Mouse (Mus musculus) thymus, postnatal 25 days (tissue): ENCODE results near the gene Tcp10c.
"Not testable (repeated sequence)": the region's sequence is repeated elsewhere in the genome, so short reads cannot be mapped to it uniquely, and the experiment has no call there.

Experiments used
- DNase-seq: peaks from one replicate; pipeline ENCODE4 v3.0.0; 2022

Tcp10c gene

GRCm38 (mm10) chr17:13399961-13400360 is 45.6 kb downstream of the Tcp10c start:
- DNase-seq = not testable (repeated sequence)

- DNase-seq = not testable (repeated sequence)
Observed at GRCm38 (mm10) chr17:13402118-13402517, 47.7 kb downstream of the Tcp10c start.

GRCm38 (mm10) chr17:13403527-13404131 is 49.3 kb downstream of the Tcp10c start:
- DNase-seq = not testable (repeated sequence)

- not testable (repeated sequence) for DNase-seq
Observed at GRCm38 (mm10) chr17:13406023-13406422, 51.7 kb downstream of the Tcp10c start.

GRCm38 (mm10) chr17:13406701-13407100 is 52.3 kb downstream of the Tcp10c start:
- not testable (repeated sequence) for DNase-seq

- DNase-seq = not testable (repeated sequence)
Observed at GRCm38 (mm10) chr17:13407621-13408256, 53.4 kb downstream of the Tcp10c start.

GRCm38 (mm10) chr17:13408257-13408633 is 53.9 kb downstream of the Tcp10c start:
- DNase-seq = not testable (repeated sequence)

- DNase-seq = not testable (repeated sequence)
Observed at GRCm38 (mm10) chr17:13421022-13421591, 66.7 kb downstream of the Tcp10c start.

- not testable (repeated sequence) for DNase-seq
Observed at GRCm38 (mm10) chr17:13422638-13423037, 68.3 kb downstream of the Tcp10c start.

- DNase-seq = not testable (repeated sequence)
Observed at GRCm38 (mm10) chr17:13423373-13424024, 69.1 kb downstream of the Tcp10c start.

- DNase-seq = not testable (repeated sequence)
Observed at GRCm38 (mm10) chr17:13424321-13424720, 69.9 kb downstream of the Tcp10c start.

- not testable (repeated sequence) for DNase-seq
Observed at GRCm38 (mm10) chr17:13425694-13426093, 71.3 kb downstream of the Tcp10c start.

GRCm38 (mm10) chr17:13426508-13426907 is 72.1 kb downstream of the Tcp10c start:
- DNase-seq = not testable (repeated sequence)
